Mouse (Mus musculus) erythroblast, embryonic 14.5 days (primary cell): ENCODE results near the gene Spin1. TPM values are rescaled to one million over a fixed set of nuclear protein-coding genes. Genes with fewer than 3 reads are reported as not detected.

ENCODE experiments used
- H3K27me3 ChIP-seq: 2 replicates; pipeline ENCODE4 v1.6.1; 2012; ENCODE audit warnings: inconsistent platforms; ENCODE audit not compliant: control insufficient read depth
- H3K36me3 ChIP-seq: 2 replicates; pipeline ENCODE4 v1.6.1; 2012; ENCODE audit warnings: mild to moderate bottlenecking, inconsistent platforms; ENCODE audit not compliant: control insufficient read depth
- H3K4me1 ChIP-seq: 2 replicates; pipeline ENCODE4 v1.6.1; 2012; ENCODE audit warnings: inconsistent platforms; ENCODE audit not compliant: control insufficient read depth
- H3K4me3 ChIP-seq: replicated peaks from 2 replicates; pipeline ENCODE3; 2012; ENCODE audit warnings: moderate library complexity, mild to moderate bottlenecking, inconsistent platforms
- H3K9me3 ChIP-seq: 2 replicates; pipeline ENCODE4 v1.6.1; 2012; ENCODE audit warnings: low read length, inconsistent platforms, mixed read lengths; ENCODE audit not compliant: control insufficient read depth
- GATA1 ChIP-seq: IDR thresholded peaks from 2 replicates; pipeline ENCODE4 v1.6.1; 2012; ENCODE audit warnings: low read length, inconsistent platforms, mixed read lengths
- TAL1 ChIP-seq: IDR thresholded peaks from 3 replicates; pipeline ENCODE4 v1.6.1; 2012; ENCODE audit warnings: low read length, inconsistent platforms, mixed read lengths
- polyA plus RNA-seq: library from polyadenylated mRNA; stranded (reverse); fragments of >175 nt; gene quantifications from 2 replicates; pipeline ENCODE4 v1.2.3, GENCODE M21; 2012

Gene Spin1
- polyA plus RNA-seq, 1 experiment, result 0.07 TPM

GRCm38 (mm10) chr13:51172601-51173000 is 71.9 kb downstream of the Spin1 start:
- peaks cover 8% of the 10 kb centered on the region for H3K4me1 ChIP-seq
- no peaks in the 10 kb centered on the region for H3K9me3 ChIP-seq
- TF ChIP-seq TAL1 (no peak), GATA1 (no peak)
- no peaks in the 10 kb centered on the region for H3K36me3 ChIP-seq
- H3K27me3 ChIP-seq, result peaks cover 38% of the 10 kb centered on the region
- no peak overlapping the region for H3K4me3 ChIP-seq

DNA sequence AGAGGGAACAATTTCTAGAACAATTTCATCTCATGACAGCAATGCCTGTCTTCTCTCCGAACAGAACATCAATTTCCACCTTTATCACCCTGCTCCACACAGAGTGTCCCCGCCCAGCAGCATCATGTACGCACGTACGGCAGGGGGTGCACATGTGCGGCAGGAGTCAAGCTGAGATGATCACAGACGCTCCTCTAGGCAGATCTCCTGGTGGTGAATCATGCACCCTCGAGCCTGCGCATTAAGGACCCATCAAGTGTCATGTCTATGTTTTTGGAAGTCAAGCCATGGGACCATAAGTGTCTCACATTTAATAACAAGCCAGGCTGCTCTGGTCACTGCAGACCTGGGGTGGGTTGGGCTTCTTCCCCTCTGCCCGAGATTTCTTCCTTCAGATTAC is 78.3 kb downstream of the Spin1 start:
- Histone ChIP-seq H3K9me3 (no peaks in the 10 kb centered on the region), H3K27me3 (no peaks in the 10 kb centered on the region), H3K4me3 (no peak overlapping the region), H3K4me1 (no peaks in the 10 kb centered on the region), H3K36me3 (no peaks in the 10 kb centered on the region)
- TF ChIP-seq TAL1 (no peak), GATA1 (no peak)

DNA sequence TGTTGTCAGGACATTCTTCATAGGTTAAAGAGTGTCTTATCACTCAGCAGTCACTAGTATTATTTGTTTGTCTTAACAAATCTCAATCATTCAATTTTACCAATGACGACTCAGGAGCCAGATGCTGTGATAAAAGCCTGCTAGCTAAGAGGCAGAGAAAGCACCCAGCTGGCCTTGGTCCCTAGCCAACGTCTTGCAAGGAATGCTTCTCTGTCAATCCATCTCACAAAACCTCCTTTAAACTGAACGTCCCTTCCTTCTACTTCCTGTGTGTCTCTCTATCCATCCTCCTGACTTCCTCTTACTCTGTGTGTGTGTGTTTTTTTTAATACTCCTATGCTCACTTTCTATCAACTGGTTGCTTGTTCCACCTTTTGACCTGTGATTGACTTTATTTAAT is 78.7 kb downstream of the Spin1 start:
- H3K27me3 ChIP-seq, result no peaks in the 10 kb centered on the region
- H3K4me1 ChIP-seq, result no peaks in the 10 kb centered on the region
- H3K9me3 ChIP-seq, result no peaks in the 10 kb centered on the region
- H3K4me3 ChIP-seq, result no peak overlapping the region
- TF ChIP-seq TAL1 (no peak), GATA1 (no peak)
- H3K36me3 ChIP-seq, result no peaks in the 10 kb centered on the region

DNA sequence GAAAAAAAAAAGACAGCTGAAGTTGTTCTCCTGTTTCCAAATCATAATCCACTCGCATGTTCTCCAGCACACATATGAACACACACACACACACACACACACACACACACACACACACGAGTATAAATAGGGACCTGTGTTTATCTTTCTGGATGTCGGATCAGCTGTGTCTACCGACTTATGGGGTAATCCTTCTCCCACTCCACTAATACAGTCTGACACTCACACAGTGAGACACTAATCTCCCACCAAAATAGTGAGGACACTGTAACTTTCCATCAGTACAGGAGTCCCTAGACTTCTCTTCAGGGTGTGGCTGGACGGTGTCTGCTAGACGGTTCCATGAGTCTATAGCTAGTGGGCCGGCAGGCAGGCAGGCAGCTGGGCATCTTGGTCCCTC is 81.6 kb downstream of the Spin1 start:
- no peak for TF ChIP-seq GATA1
- TF ChIP-seq TAL1, result no peak
- Histone ChIP-seq H3K4me3 (no peak overlapping the region), H3K4me1 (no peaks in the 10 kb centered on the region), H3K27me3 (no peaks in the 10 kb centered on the region), H3K36me3 (no peaks in the 10 kb centered on the region), H3K9me3 (no peaks in the 10 kb centered on the region; the same call in 1 of the 2 replicates)

DNA sequence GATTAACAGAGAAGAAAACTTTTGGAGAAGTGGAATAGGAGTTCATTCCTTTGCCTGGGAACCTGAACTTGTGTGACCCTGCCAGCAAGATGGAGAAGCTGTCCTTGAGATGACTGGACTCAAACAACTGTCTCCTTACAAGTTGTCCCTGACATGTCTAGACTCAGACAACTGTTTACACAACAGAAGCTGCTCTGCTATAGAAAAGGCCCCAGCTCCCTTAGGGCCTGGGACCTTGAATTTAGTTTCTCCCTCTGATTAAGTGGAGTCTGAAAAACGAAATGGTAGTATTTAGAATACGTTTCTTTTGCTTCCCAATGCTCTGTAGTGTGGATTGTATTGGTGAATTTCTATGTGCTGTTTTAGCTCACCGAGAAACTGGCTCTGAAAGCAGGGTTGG is 84.2 kb downstream of the Spin1 start:
- H3K9me3 ChIP-seq, result no peaks in the 10 kb centered on the region; the same call in 1 of the 2 replicates
- no peak overlapping the region for H3K4me3 ChIP-seq
- H3K27me3 ChIP-seq, result no peaks in the 10 kb centered on the region
- H3K4me1 ChIP-seq, result no peaks in the 10 kb centered on the region
- TF ChIP-seq GATA1 (no peak), TAL1 (no peak)
- H3K36me3 ChIP-seq, result no peaks in the 10 kb centered on the region

GRCm38 (mm10) chr13:51190336-51190735 is 89.7 kb downstream of the Spin1 start:
- H3K4me1 ChIP-seq, result no peaks in the 10 kb centered on the region
- TF ChIP-seq TAL1 (no peak), GATA1 (no peak)
- H3K9me3 ChIP-seq, result no peaks in the 10 kb centered on the region; the same call in 1 of the 2 replicates
- H3K36me3 ChIP-seq, result no peaks in the 10 kb centered on the region
- H3K4me3 ChIP-seq, result no peak overlapping the region
- no peaks in the 10 kb centered on the region for H3K27me3 ChIP-seq

- H3K27me3 ChIP-seq, result no peaks in the 10 kb centered on the region
- H3K9me3 ChIP-seq, result no peaks in the 10 kb centered on the region
- no peak overlapping the region for H3K4me3 ChIP-seq
- no peaks in the 10 kb centered on the region for H3K36me3 ChIP-seq
- no peak for TF ChIP-seq TAL1
- TF ChIP-seq GATA1, result no peak
- H3K4me1 ChIP-seq, result no peaks in the 10 kb centered on the region
These were observed 90.9 kb downstream of the Spin1 start for GRCm38 (mm10) chr13:51191416-51192140.

DNA sequence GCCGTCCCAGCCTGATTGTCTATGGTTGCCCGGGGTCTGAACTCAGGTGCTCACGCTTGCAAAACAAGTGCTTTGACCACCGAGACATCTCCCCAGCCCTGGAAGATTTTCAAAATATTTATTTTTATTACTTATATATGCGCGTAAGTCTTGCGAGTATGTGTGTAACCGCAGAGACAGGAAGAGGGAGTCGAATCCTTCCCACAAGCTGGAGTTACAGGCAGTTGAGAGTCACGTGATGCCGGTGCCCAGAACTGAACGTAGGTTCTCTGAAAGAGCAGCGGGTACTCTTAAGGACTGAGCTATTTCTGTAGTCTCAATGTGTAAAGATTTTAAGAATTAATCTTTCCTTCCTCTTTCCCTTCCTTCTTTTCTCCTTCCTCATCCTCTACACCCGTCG is 93.2 kb downstream of the Spin1 start:
- no peak overlapping the region for H3K4me3 ChIP-seq
- H3K4me1 ChIP-seq, result no peaks in the 10 kb centered on the region
- TF ChIP-seq TAL1 (no peak), GATA1 (no peak)
- H3K27me3 ChIP-seq, result no peaks in the 10 kb centered on the region
- H3K36me3 ChIP-seq, result no peaks in the 10 kb centered on the region
- no peaks in the 10 kb centered on the region for H3K9me3 ChIP-seq

DNA sequence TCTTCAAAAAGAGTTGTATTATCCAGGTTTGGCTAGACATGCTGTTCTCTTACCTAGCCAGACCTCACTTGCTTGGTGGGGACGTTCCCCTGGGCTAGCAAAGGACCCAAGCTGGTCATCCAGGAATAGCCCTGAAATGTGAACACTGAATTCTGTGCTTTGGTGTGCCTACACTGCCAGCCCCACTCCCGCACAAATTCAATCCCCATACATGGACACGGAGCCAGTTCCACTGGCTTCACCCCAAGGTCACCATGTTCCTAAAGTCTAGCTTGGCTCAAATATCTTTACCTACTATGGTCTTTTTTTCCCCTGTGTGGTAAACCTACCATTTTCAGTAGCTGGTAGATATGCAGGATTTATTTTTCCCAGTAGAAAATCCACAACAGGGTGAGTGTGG is 97.0 kb downstream of the Spin1 start:
- H3K36me3 ChIP-seq, result no peaks in the 10 kb centered on the region
- TF ChIP-seq GATA1 (no peak), TAL1 (no peak)
- H3K27me3 ChIP-seq, result peaks cover 4% of the 10 kb centered on the region
- H3K4me3 ChIP-seq, result no peak overlapping the region
- H3K9me3 ChIP-seq, result no peaks in the 10 kb centered on the region
- no peaks in the 10 kb centered on the region for H3K4me1 ChIP-seq

- no peaks in the 10 kb centered on the region for H3K9me3 ChIP-seq
- H3K27me3 ChIP-seq, result peaks cover 4% of the 10 kb centered on the region
- TF ChIP-seq TAL1, result no peak
- H3K4me1 ChIP-seq, result no peaks in the 10 kb centered on the region
- H3K4me3 ChIP-seq, result no peak overlapping the region
- H3K36me3 ChIP-seq, result no peaks in the 10 kb centered on the region
These were observed 97.5 kb downstream of the Spin1 start for GRCm38 (mm10) chr13:51198186-51198585.

Other genes with a start within 250 kb of the Spin1 start
- not detected in 2 replicates for gene Nxnl2, start 70.1 kb downstream of the Spin1 start, polyA plus RNA-seq